Mouse (Mus musculus) cerebellum, postnatal 36 days (tissue): ENCODE measurements at regions not wholly inside any gene's neighbourhood (a gene's known extent, or its start where the extent isn't known, plus 50 kb on each side); places are given as distances from the start of the nearest gene placed in this dataset.
"Not testable (repeated sequence)": the region's sequence is repeated elsewhere in the genome, so short reads cannot be mapped to it uniquely, and the experiment has no call there.

ENCODE experiments used
- DNase-seq, 2 experiments: peaks; one replicate each; pipeline ENCODE4 v3.0.0; 2021 to 2022; ENCODE audit warnings: mixed read lengths in 2 of 2

GRCm38 (mm10) chr14:92622953-92623352, 1267.5 kb downstream of the Pcdh9 start:
- no peak for DNase-seq

- DNase-seq: no peak
Measured at GRCm38 (mm10) chr14:92615605-92616004, 1274.9 kb downstream of the Pcdh9 start.

GRCm38 (mm10) chr14:92593724-92594123, 1296.8 kb downstream of the Pcdh9 start:
- no peak for DNase-seq

- no peak for DNase-seq
Measured at GRCm38 (mm10) chr14:92591592-92592198, 1298.8 kb downstream of the Pcdh9 start.

- DNase-seq: not testable (repeated sequence)
Measured at GRCm38 (mm10) chr14:92588236-92588635, 1302.2 kb downstream of the Pcdh9 start.

GRCm38 (mm10) chr14:92566986-92567385, 1323.5 kb downstream of the Pcdh9 start:
- DNase-seq: peak; percentile 7 to 9
